Comparison of ENCODE assay signal across 8 mouse cellular contexts in the genomic region with DNA sequence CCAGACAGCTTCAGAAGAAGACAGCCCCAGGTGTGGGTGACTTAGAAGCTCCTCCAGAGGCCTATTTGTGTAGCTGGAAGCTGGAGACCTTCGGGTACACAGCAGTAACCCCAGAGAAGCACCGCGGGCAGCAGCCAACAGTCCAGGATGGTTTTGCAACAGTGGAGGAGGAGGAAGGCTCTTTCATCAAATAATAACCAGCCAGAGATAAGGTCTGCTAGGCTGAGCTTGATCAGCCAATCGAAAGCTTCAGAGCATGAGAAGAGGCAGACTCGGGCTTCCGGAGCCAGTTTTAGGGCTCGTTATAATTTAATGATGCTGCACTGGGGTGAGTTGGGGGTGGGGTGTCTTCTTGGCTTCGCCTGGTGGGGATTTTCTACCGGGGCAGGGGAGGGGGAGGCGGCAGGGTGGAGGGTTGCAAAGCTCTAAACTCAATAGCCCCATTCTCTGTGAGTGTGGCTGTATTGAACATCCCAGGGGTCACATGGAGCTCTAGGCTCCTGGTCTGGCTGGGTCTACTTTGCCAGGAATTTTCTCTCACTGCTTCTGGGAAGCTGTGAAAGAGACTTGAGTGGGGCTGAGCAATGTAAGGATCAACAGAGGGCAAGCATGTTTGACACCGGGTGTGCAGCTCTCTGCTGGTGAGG. TPM values are rescaled to one million over a fixed set of nuclear protein-coding genes. Genes with fewer than 3 reads are reported as not detected.
DNase-seq lines count a peak whose midpoint lies in the region; ATAC-seq and TF ChIP-seq lines count a peak whose summit lies in the region.

A gene (minus strand): TSS at position 167 of the 647 bp plus-strand sequence.

- no peaks in the 10 kb centered on the region for H3K9me3 ChIP-seq in hindbrain, postnatal 0 days (ENCODE audit: low read length)
- no peaks in the 10 kb centered on the region for H3K9me3 ChIP-seq in limb, embryonic 15.5 days
- no peaks in the 10 kb centered on the region for H3K9me3 ChIP-seq in neural tube, embryonic 13.5 days

- no peak for TF ChIP-seq CTCF in hindbrain, postnatal 0 days (IDR thresholded peaks at IDR 0.05; ENCODE audit: low read depth)

- H3K4me1 ChIP-seq in hindbrain, postnatal 0 days (ENCODE audit: insufficient read depth, low read length), result no peaks in the 10 kb centered on the region
- H3K4me1 ChIP-seq in limb, embryonic 15.5 days, result 0 out of 2 replicates have a peak, but pooled peaks cover 6% of the 10 kb centered on the region
- peaks cover 16% of the 10 kb centered on the region; the same call in 1 of the 2 replicates for H3K4me1 ChIP-seq in neural tube, embryonic 13.5 days (replicated peaks)

- H3K36me3 ChIP-seq in hindbrain, postnatal 0 days (ENCODE audit: insufficient read depth, low read length), result no peaks in the 10 kb centered on the region
- H3K36me3 ChIP-seq in limb, embryonic 15.5 days, result no peaks in the 10 kb centered on the region
- H3K36me3 ChIP-seq in neural tube, embryonic 13.5 days, result no peaks in the 10 kb centered on the region

- no peak within 1 kb of the TSS for H3K4me2 ChIP-seq in hindbrain, postnatal 0 days (ENCODE audit: low read depth, low read length)
- no peak within 1 kb of the TSS for H3K4me2 ChIP-seq in limb, embryonic 15.5 days
- H3K4me2 ChIP-seq in neural tube, embryonic 13.5 days, result no peak within 1 kb of the TSS

- ATAC-seq in hindbrain, postnatal 0 days, result no peak
- no peak for ATAC-seq in limb, embryonic 15.5 days (ENCODE audit: insufficient number of reproducible peaks, low FRiP score, low TSS enrichment, low read depth)
- no peak for ATAC-seq in neural tube, embryonic 13.5 days (ENCODE audit: low read depth)
- no peak for ATAC-seq in CD4-positive, CD25-positive, alpha-beta regulatory T cell, adult 4 months

- H3K27ac ChIP-seq in hindbrain, postnatal 0 days, result no peak within 1 kb of the TSS
- no peak within 1 kb of the TSS for H3K27ac ChIP-seq in limb, embryonic 15.5 days
- no peak within 1 kb of the TSS for H3K27ac ChIP-seq in neural tube, embryonic 13.5 days (replicated peaks)

- no peak for DNase-seq in left cerebral cortex, adult 18-20 months (ENCODE audit: low spot score in 2 of 2)
- DNase-seq in left cerebral cortex, adult 9 months (ENCODE audit: low spot score in 2 of 2), result no peak
- no peak for DNase-seq in gastrocnemius, adult 18-20 months (ENCODE audit: low spot score)
- DNase-seq in hindbrain, postnatal 0 days (ENCODE audit: low spot score), result no peak
- DNase-seq in thymus, postnatal 25 days, result no peak

- H3K27me3 ChIP-seq in hindbrain, postnatal 0 days (ENCODE audit: insufficient read depth, low read length), result no peaks in the 10 kb centered on the region
- no peaks in the 10 kb centered on the region for H3K27me3 ChIP-seq in limb, embryonic 15.5 days
- H3K27me3 ChIP-seq in neural tube, embryonic 13.5 days, result no peaks in the 10 kb centered on the region

- no peak within 1 kb of the TSS for H3K9ac ChIP-seq in hindbrain, postnatal 0 days (replicated peaks; ENCODE audit: low read length)
- H3K9ac ChIP-seq in limb, embryonic 15.5 days, result no peak within 1 kb of the TSS
- no peak within 1 kb of the TSS for H3K9ac ChIP-seq in neural tube, embryonic 13.5 days

- H3K4me3 ChIP-seq in hindbrain, postnatal 0 days (ENCODE audit: low read length), result no peak within 1 kb of the TSS
- no peak within 1 kb of the TSS for H3K4me3 ChIP-seq in limb, embryonic 15.5 days
- no peak within 1 kb of the TSS for H3K4me3 ChIP-seq in neural tube, embryonic 13.5 days

- WGBS in hindbrain, postnatal 0 days, result 72% methylated on average over 11 of the region's 11 CpGs
- 47% methylated on average over 11 of the region's 11 CpGs for WGBS in limb, embryonic 15.5 days
- WGBS in neural tube, embryonic 13.5 days, result 59% methylated on average over 11 of the region's 11 CpGs

RNA-seq across cellular contexts. Expression of the gene that starts here (rescaled TPM):
- 10 to 100 TPM; 39.3 to 41.4 TPM for total RNA-seq in left cerebral cortex, adult 18-20 months (2021)
- 100 to 1,000 TPM in 1 of 2 experiments, 10 to 100 TPM in 1; 90.7 to 133 TPM for total RNA-seq in gastrocnemius, adult 18-20 months (2021)
- total RNA-seq in hindbrain, postnatal 0 days (2014; rRNA removed), result 84.2 and 85.1 TPM in 2 replicates
- 20.7 and 20.9 TPM in 2 replicates for polyA plus RNA-seq in hindbrain, postnatal 0 days (2015; fragmentation: Nextera tagmentation; extraction: Ambion mirVana)
- polyA plus RNA-seq in limb, embryonic 15.5 days (2015; fragmentation: Nextera tagmentation; extraction: Ambion mirVana), result 12.9 and 15.8 TPM in 2 replicates
- 19.0 and 19.6 TPM in 2 replicates for polyA plus RNA-seq in neural tube, embryonic 13.5 days (2015; fragmentation: Nextera tagmentation; extraction: Ambion mirVana)
- 1 to 10 TPM; 1.6 to 2.1 TPM for polyA plus RNA-seq in CD4-positive, CD25-positive, alpha-beta regulatory T cell, adult 4 months (2017; shearing (Covaris generic))
